Mouse (Mus musculus): Measurements from ENCODE around the gene As3mt. TPM values are rescaled to one million over a fixed set of nuclear protein-coding genes. Genes with fewer than 3 reads are reported as not detected.

The As3mt gene
- polyA plus RNA-seq (2015; fragmentation: Nextera tagmentation; extraction: Ambion mirVana) = 19.3 and 23.8 TPM in 2 replicates

GRCm38 (mm10) chr19:46707296-46708151 is at the start of gene As3mt:
As3mt (plus strand) TSS chr19:46707458.

GRCm38 (mm10) chr19:46672766-46673418 is 34.4 kb upstream of the As3mt start, which contains the start of gene Cyp17a1:
Cyp17a1 (minus strand) TSS chr19:46673172.

GRCm38 (mm10) chr19:46689460-46690372 is 17.5 kb upstream of the As3mt start, which contains the start of gene Borcs7:
Borcs7 (plus strand) TSS chr19:46689906.

GRCm38 (mm10) chr19:46761247-46761946 is 54.1 kb downstream of the As3mt start, which contains the start of gene Cnnm2:
Cnnm2 (plus strand) TSS chr19:46761596.

Other genes starting within 250 kb of the As3mt start
- gene Trim8, start 205.8 kb upstream of the As3mt start, polyA plus RNA-seq (2015; fragmentation: Nextera tagmentation; extraction: Ambion mirVana) = 14.1 and 14.5 TPM in 2 replicates
- 84.2 and 93.1 TPM in 2 replicates for gene Arl3, start 134.3 kb upstream of the As3mt start, polyA plus RNA-seq (2015; fragmentation: Nextera tagmentation; extraction: Ambion mirVana)
- 9.6 and 10.0 TPM in 2 replicates for gene Sfxn2, start 134.1 kb upstream of the As3mt start, polyA plus RNA-seq (2015; fragmentation: Nextera tagmentation; extraction: Ambion mirVana)
- 39.0 TPM in 2 replicates for gene Wbp1l, start 108.4 kb upstream of the As3mt start, polyA plus RNA-seq (2015; fragmentation: Nextera tagmentation; extraction: Ambion mirVana)
- gene Cyp17a1, start 34.3 kb upstream of the As3mt start, polyA plus RNA-seq (2015; fragmentation: Nextera tagmentation; extraction: Ambion mirVana) = not detected in 2 replicates
- gene Borcs7, start 17.6 kb upstream of the As3mt start, polyA plus RNA-seq (2015; fragmentation: Nextera tagmentation; extraction: Ambion mirVana) = 24.5 and 25.5 TPM in 2 replicates
- 3.9 and 5.2 TPM in 2 replicates for gene Cnnm2, start 54.1 kb downstream of the As3mt start, polyA plus RNA-seq (2015; fragmentation: Nextera tagmentation; extraction: Ambion mirVana)

All from urinary bladder, postnatal 0 days (tissue).